8 mouse cellular contexts compared by ENCODE assay signal in the genomic region with DNA sequence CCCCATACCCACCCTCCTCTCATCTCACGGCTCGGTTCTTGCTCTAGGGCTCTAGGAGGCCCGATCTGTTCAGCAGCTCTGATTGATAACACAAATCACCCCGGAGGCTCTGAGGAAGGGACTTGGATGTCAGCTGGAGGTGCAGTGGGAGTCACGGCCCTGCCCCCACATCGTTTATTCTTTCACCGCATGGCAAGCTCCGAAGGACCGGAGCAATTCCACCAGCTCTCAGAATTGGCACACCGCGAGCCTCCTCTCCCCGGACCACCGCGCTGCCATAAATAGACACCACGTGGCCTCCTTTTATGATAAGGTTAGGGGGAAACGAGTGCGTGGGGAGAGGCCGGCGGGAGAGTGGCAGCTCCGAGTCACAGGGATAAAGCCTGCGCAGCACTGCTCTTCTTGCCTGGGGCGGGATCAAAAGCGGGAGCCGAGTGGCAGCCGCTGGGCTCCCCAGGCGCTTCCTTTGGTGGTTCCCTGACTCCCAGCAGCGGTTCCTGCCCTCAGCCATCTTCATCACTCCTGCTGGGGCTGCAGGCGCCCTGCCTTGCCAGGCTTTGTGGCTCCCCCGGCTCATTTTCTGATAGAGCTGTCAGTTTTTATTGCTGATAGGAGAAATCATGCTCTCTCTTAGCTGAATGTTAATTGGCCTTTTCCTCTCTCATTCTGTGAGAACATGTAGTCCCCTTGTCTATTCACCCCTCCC. TPM values are rescaled to one million over a fixed set of nuclear protein-coding genes. Genes with fewer than 3 reads are reported as not detected.
DNase-seq lines count a peak whose midpoint lies in the region; ATAC-seq and TF ChIP-seq lines count a peak whose summit lies in the region.

No protein-coding gene starts in this region.

- 0 out of 2 replicates have a peak overlapping the region, but pooled peaks have one; percentile 15 for H3K4me3 ChIP-seq in kidney, adult 2 months (ENCODE audit: insufficient read depth, low read depth, low read length)
- H3K4me3 ChIP-seq in brown adipose tissue, adult 24 weeks (ENCODE audit: insufficient read depth, low read depth, low read length): peak overlapping the region; percentile 31
- H3K4me3 ChIP-seq in heart, adult 2 months: peak overlapping the region; percentile 44
- H3K4me3 ChIP-seq in layer of hippocampus, adult 2 months: peak overlapping the region; percentile 59
- H3K4me3 ChIP-seq in small intestine, adult 2 months (ENCODE audit: low read depth, low read length): peak overlapping the region; percentile 51

- WGBS in kidney, adult 2 months: 2% methylated on average over 29 of the region's 29 CpGs
- 1% methylated on average over 29 of the region's 29 CpGs for WGBS in heart, adult 2 months
- 2% methylated on average over 29 of the region's 29 CpGs for WGBS in small intestine, adult 2 months

- TF ChIP-seq CTCF in kidney, adult 2 months (conservative IDR thresholded peaks at IDR 0.05; ENCODE audit: insufficient read depth, insufficient read length, low read depth, low read length): no peak
- no peak for TF ChIP-seq CTCF in heart, adult 2 months (IDR thresholded peaks at IDR 0.05)
- TF ChIP-seq CTCF in layer of hippocampus, adult 2 months (conservative IDR thresholded peaks at IDR 0.05): no peak
- TF ChIP-seq CTCF in small intestine, adult 2 months (IDR thresholded peaks at IDR 0.05; ENCODE audit: extremely low read depth, insufficient read length, insufficient replicate concordance, low read depth, low read length): no peak

- DNase-seq in kidney, adult 2 months: no peak
- no peak for DNase-seq in kidney, adult 11 months
- DNase-seq in heart, adult 2 months: peak; percentile 41 to 50
- peak; percentile 40 to 65 for DNase-seq in layer of hippocampus, adult 2 months (ENCODE audit: low spot score in 2 of 2)
- DNase-seq in spleen, adult 12 weeks (ENCODE audit: low spot score): no peak

- TF ChIP-seq EP300 in heart, adult 2 months (IDR thresholded peaks at IDR 0.05; ENCODE audit: insufficient read depth, low read depth, low read length): no peak

- H3K79me2 ChIP-seq in heart, adult 2 months (replicated peaks; ENCODE audit: control insufficient read depth, insufficient read depth, low read length): no peaks in the 10 kb centered on the region

- peak; percentile 48; the same call in 1 of the 2 replicates for ATAC-seq in megakaryocyte progenitor cell, adult 5-6 weeks (replicated peaks; ENCODE audit: poor library complexity)

- intact Hi-C loops in heart, adult 2 months (cut with DNase I): no loop called here

- no peaks in the 10 kb centered on the region for H3K27me3 ChIP-seq in kidney, adult 2 months (replicated peaks; ENCODE audit: control insufficient read depth, insufficient read depth, low read length)
- no peaks in the 10 kb centered on the region; the same call in 1 of the 2 replicates for H3K27me3 ChIP-seq in heart, adult 2 months (ENCODE audit: control insufficient read depth, insufficient read depth, low read length)
- no peaks in the 10 kb centered on the region; the same call in 1 of the 2 replicates for H3K27me3 ChIP-seq in small intestine, adult 2 months (ENCODE audit: control insufficient read depth, insufficient read depth, low read length)

- no peaks in the 10 kb centered on the region for H3K36me3 ChIP-seq in kidney, adult 2 months (ENCODE audit: control insufficient read depth, insufficient read depth, low read length)
- H3K36me3 ChIP-seq in heart, adult 2 months (ENCODE audit: control insufficient read depth, insufficient read depth, low read length): no peaks in the 10 kb centered on the region
- no peaks in the 10 kb centered on the region for H3K36me3 ChIP-seq in small intestine, adult 2 months (ENCODE audit: control insufficient read depth, insufficient read depth, low read length)

- TF ChIP-seq POLR2A in kidney, adult 2 months (IDR thresholded peaks at IDR 0.05; ENCODE audit: low read depth, low read length): no peak
- no peak for TF ChIP-seq POLR2A in heart, adult 2 months (IDR thresholded peaks at IDR 0.05; ENCODE audit: insufficient read depth, low read depth, low read length)
- TF ChIP-seq POLR2A in small intestine, adult 2 months (IDR thresholded peaks at IDR 0.05; ENCODE audit: low read depth, low read length): no peak

- no peaks in the 10 kb centered on the region for H3K4me1 ChIP-seq in kidney, adult 2 months (ENCODE audit: control insufficient read depth, insufficient read depth, low read length)
- no peaks in the 10 kb centered on the region for H3K4me1 ChIP-seq in brown adipose tissue, adult 24 weeks (ENCODE audit: control insufficient read depth, insufficient read depth, insufficient read length, low read length)
- no peaks in the 10 kb centered on the region; the same call in 1 of the 2 replicates for H3K4me1 ChIP-seq in heart, adult 2 months (ENCODE audit: control insufficient read depth, insufficient read depth, low read length)
- peaks cover 6% of the 10 kb centered on the region; the same call in 1 of the 2 replicates for H3K4me1 ChIP-seq in small intestine, adult 2 months (ENCODE audit: control insufficient read depth, insufficient read depth, insufficient read length, low read length)

- no peak overlapping the region for H3K27ac ChIP-seq in kidney, adult 2 months (ENCODE audit: insufficient read depth, low read depth, low read length)
- no peak overlapping the region for H3K27ac ChIP-seq in brown adipose tissue, adult 24 weeks (replicated peaks; ENCODE audit: low read depth, low read length)
- H3K27ac ChIP-seq in heart, adult 2 months: peak overlapping the region; percentile 57
- H3K27ac ChIP-seq in layer of hippocampus, adult 2 months: peak overlapping the region; percentile 97
- H3K27ac ChIP-seq in small intestine, adult 2 months (ENCODE audit: insufficient read depth, low read depth, low read length): no peak overlapping the region

- peak overlapping the region; percentile 34 for H3K9ac ChIP-seq in heart, adult 2 months (ENCODE audit: low read depth, low read length)

RNA-seq across cellular contexts. Expression of gene Nfam1, which starts 23.4 kb away (rescaled TPM):
- 2.2 and 2.9 TPM in 2 replicates for polyA plus RNA-seq in kidney, adult 2 months (2012; rRNA removed)
- 1.9 and 2.1 TPM in 2 replicates for polyA plus RNA-seq in brown adipose tissue, adult 24 weeks (2012; ENCODE audit: insufficient read depth, insufficient read length, missing spikeins)
- total RNA-seq in heart, adult 2 months (2021): 1 to 10 TPM; 2.4 to 2.6 TPM
- 3.1 and 3.9 TPM in 2 replicates for polyA plus RNA-seq in heart, adult 2 months (2012; rRNA removed)
- total RNA-seq in layer of hippocampus, adult 2 months (2021): 1 to 10 TPM; 1.9 to 2.8 TPM
- total RNA-seq in megakaryocyte progenitor cell, adult 5-6 weeks (2015): 40.9 and 43.6 TPM in 2 replicates
- total RNA-seq in megakaryocyte progenitor cell, adult 5-6 weeks (2017): 45.3 and 53.5 TPM in 2 replicates
- polyA plus RNA-seq in small intestine, adult 2 months (2012; rRNA removed): 2.1 TPM in 2 replicates

RNA-seq across cellular contexts. Expression of gene Serhl, which starts 32.8 kb away (rescaled TPM):
- polyA plus RNA-seq in kidney, adult 2 months (2012; rRNA removed): 106 and 124 TPM in 2 replicates
- polyA plus RNA-seq in brown adipose tissue, adult 24 weeks (2012; ENCODE audit: insufficient read depth, insufficient read length, missing spikeins): 64.9 and 91.7 TPM in 2 replicates
- 10 to 100 TPM; 36.8 to 41.0 TPM for total RNA-seq in heart, adult 2 months (2021)
- polyA plus RNA-seq in heart, adult 2 months (2012; rRNA removed): 82.7 and 90.2 TPM in 2 replicates
- total RNA-seq in layer of hippocampus, adult 2 months (2021): 10 to 100 TPM in 1 of 2 experiments, 1 to 10 TPM in 1; 7.1 to 11.8 TPM
- total RNA-seq in megakaryocyte progenitor cell, adult 5-6 weeks (2015): 36.7 and 56.1 TPM in 2 replicates
- 37.9 and 40.8 TPM in 2 replicates for total RNA-seq in megakaryocyte progenitor cell, adult 5-6 weeks (2017)
- 51.2 and 133 TPM in 2 replicates for polyA plus RNA-seq in small intestine, adult 2 months (2012; rRNA removed)

Comparison
In these comparisons a context has a peak if more than half of its experiments do, and no peak if none do; other contexts are left out.
1. DNase-seq: peak in heart, adult 2 months (2 of 2) and layer of hippocampus, adult 2 months (2 of 2); none in kidney, adult 2 months (single experiment), kidney, adult 11 months (single experiment) and spleen, adult 12 weeks (single experiment).
2. H3K27ac ChIP-seq: peak in heart, adult 2 months (single experiment) and layer of hippocampus, adult 2 months (single experiment); none in kidney, adult 2 months (single experiment), brown adipose tissue, adult 24 weeks (single experiment) and small intestine, adult 2 months (single experiment).
3. Peak in every context shown above with its lines, with median percentiles within 50 percentile points of each other: H3K4me3 ChIP-seq.